Mouse (Mus musculus) spleen, adult 2 months (tissue): ENCODE data around the gene Commd1.

Experiments used
- CTCF ChIP-seq: fragments of 200-500 bp; IDR thresholded peaks from 2 replicates; pipeline ENCODE4 v1.5.1; 2011; ENCODE audit warnings: mild to moderate bottlenecking, inconsistent platforms; ENCODE audit not compliant: insufficient read depth, insufficient read length, insufficient replicate concordance; ENCODE audit errors: extremely low read depth
- POLR2A ChIP-seq: fragments of 200-500 bp; IDR thresholded peaks from 2 replicates; pipeline ENCODE4 v1.6.1; 2011; ENCODE audit warnings: low read depth, low read length, inconsistent platforms

DNA sequence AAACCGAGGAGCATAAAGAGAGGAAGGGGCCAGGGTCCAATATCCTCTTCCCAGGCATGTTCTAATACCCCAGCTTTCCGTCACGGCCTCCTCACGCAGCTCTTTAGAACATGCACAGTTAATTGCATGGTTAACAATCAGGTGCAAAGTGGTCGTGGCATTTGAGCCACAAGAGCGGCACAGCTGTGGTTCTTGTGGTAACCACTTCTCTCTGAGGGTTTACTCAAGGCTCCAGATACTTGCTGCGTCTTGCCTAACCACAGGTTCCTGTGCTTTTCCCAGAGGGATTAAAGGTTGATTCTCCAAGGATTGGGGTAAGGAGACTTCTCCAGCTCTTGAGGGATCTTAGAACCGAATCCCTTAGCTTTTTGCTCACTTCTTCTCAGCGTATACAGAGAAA lies 90.9 kb downstream of the Commd1 start:
- TF ChIP-seq POLR2A (no peak), CTCF (no peak)
